12 mouse cellular contexts compared by ENCODE assay signal in the genomic region with DNA sequence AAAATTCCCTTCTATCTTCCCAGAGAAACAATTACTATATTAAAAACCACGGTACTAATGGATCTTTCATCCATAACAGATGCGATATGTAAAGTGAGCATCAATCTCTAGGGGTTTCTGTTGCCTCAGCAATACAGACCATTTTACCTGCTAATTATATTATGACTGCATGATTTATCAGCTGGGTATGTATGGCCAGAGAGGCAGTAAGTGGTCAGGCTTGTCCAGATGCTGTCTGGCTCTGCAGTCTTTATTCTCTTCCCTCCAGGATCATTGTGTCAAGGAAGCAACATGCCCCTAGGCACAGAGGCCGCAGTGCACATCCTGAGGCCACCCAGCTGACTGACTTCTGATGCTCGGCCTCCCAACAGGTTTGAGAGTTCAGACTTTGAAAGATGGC.
"Had no signal": no experiment of that assay in that cellular context is flagged by ENCODE, and none has a peak within 500 bp of the region (broad histone marks: within the 10 kb centered on the region; RNA-seq: fewer than 3 reads in every experiment).

No protein-coding gene starts in this region.

- H3K4me2 ChIP-seq: kidney, embryonic 15.5 days; limb, embryonic 15.5 days; liver, embryonic 12.5 days; lung, embryonic 14.5 days had no signal

- H3K9me3 ChIP-seq: kidney, embryonic 15.5 days; limb, embryonic 15.5 days; liver, embryonic 12.5 days had no signal

- H3K9ac ChIP-seq: kidney, embryonic 15.5 days; limb, embryonic 15.5 days; liver, embryonic 12.5 days; lung, embryonic 14.5 days had no signal

- H3K27ac ChIP-seq: kidney, embryonic 15.5 days; limb, embryonic 15.5 days; liver, embryonic 12.5 days had no signal

- H3K4me1 ChIP-seq: kidney, embryonic 15.5 days; limb, embryonic 15.5 days; liver, embryonic 12.5 days had no signal

- H3K4me3 ChIP-seq: kidney, embryonic 15.5 days; limb, embryonic 15.5 days; liver, embryonic 12.5 days; myocyte had no signal

- ATAC-seq: intestine, embryonic 16.5 days; liver, embryonic 12.5 days had no signal

- DNase-seq: kidney, adult 2 months; kidney, postnatal 14 days; lung, embryonic 14.5 days; lung, postnatal 10 days; lung, postnatal 4 days; thymus, adult 18-20 months; thymus, postnatal 14 days had no signal

- H3K27me3 ChIP-seq: kidney, embryonic 15.5 days; limb, embryonic 15.5 days; liver, embryonic 12.5 days had no signal

- H3K36me3 ChIP-seq: limb, embryonic 15.5 days had no signal
